Mouse (Mus musculus) heart, embryonic 14.5 days (tissue): ENCODE measurements at regions not wholly inside any gene's neighbourhood (a gene's known extent, or its start where the extent isn't known, plus 50 kb on each side); places are given as distances from the start of the nearest gene placed in this dataset.

Source experiments
- ATAC-seq: fragments of 200-750 bp; cut with Nextera tagmentation; 2 replicates; pipeline ENCODE4 v1.8.0; 2017; ENCODE audit warnings: low read depth, moderate TSS enrichment; ENCODE audit not compliant: insufficient number of reproducible peaks, insufficient read depth, low FRiP score
- H3K27ac ChIP-seq, 2 experiments: fragments of 200-500 bp in 1 of 2; fragments of 300-500 bp in 1 of 2; sonication (generic) in 1 of 2; replicated peaks in 1 of 2; 2 replicates each; pipeline ENCODE4 v1.5.1; 2012 to 2014; ENCODE audit warnings: low read depth in 2 of 2, low read length in 2 of 2, control low read depth in 1 of 2, mild to moderate bottlenecking in 1 of 2, mixed read lengths in 1 of 2; ENCODE audit not compliant: control insufficient read depth in 1 of 2, insufficient read depth in 1 of 2
- H3K27me3 ChIP-seq: fragments of 300-500 bp; sonication (generic); 2 replicates; pipeline ENCODE4 v1.6.1; 2014; ENCODE audit warnings: mild to moderate bottlenecking, low read length, control low read depth; ENCODE audit not compliant: control insufficient read depth, insufficient read depth
- H3K36me3 ChIP-seq: fragments of 300-500 bp; sonication (generic); 2 replicates; pipeline ENCODE4 v1.6.1; 2014; ENCODE audit warnings: mild to moderate bottlenecking, control low read depth, low read length, mixed read lengths; ENCODE audit not compliant: control insufficient read depth, insufficient read depth
- H3K4me1 ChIP-seq, 2 experiments: fragments of 200-500 bp in 1 of 2; fragments of 300-500 bp in 1 of 2; sonication (generic) in 1 of 2; 2 replicates each; pipeline ENCODE4 v1.6.1; 2012 to 2014; ENCODE audit warnings: low read length in 2 of 2, control low read depth in 1 of 2, mixed read lengths in 1 of 2; ENCODE audit not compliant: control insufficient read depth in 2 of 2, insufficient read depth in 2 of 2
- H3K4me2 ChIP-seq: fragments of 300-500 bp; sonication (generic); 2 replicates; pipeline ENCODE4 v1.6.1; 2014; ENCODE audit warnings: mild to moderate bottlenecking, low read length
- H3K4me3 ChIP-seq, 2 experiments: fragments of 200-500 bp in 1 of 2; fragments of 300-500 bp in 1 of 2; sonication (generic) in 1 of 2; 2 replicates each; pipeline ENCODE4 v1.5.1; 2012 to 2014; ENCODE audit warnings: low read length in 2 of 2, mild to moderate bottlenecking in 2 of 2, control low read depth in 1 of 2, low read depth in 1 of 2, moderate library complexity in 1 of 2; ENCODE audit not compliant: control insufficient read depth in 1 of 2, insufficient read depth in 1 of 2
- H3K9ac ChIP-seq: fragments of 300-500 bp; sonication (generic); 2 replicates; pipeline ENCODE4 v1.6.1; 2014; ENCODE audit warnings: mild to moderate bottlenecking, low read length
- H3K9me3 ChIP-seq: fragments of 300-500 bp; sonication (generic); 2 replicates; pipeline ENCODE4 v1.6.1; 2016; ENCODE audit warnings: low read length, control low read depth; ENCODE audit not compliant: control insufficient read depth
- WGBS: fragments of 180-500 bp; shearing (Covaris S2); extraction: QIAGEN DNeasy Blood & Tissue Kit; methylation state at CpG from one replicate; pipeline ENCODE4 v1.1.7; 2014; 5-methylcytosine and 5-hydroxymethylcytosine counted together

DNA sequence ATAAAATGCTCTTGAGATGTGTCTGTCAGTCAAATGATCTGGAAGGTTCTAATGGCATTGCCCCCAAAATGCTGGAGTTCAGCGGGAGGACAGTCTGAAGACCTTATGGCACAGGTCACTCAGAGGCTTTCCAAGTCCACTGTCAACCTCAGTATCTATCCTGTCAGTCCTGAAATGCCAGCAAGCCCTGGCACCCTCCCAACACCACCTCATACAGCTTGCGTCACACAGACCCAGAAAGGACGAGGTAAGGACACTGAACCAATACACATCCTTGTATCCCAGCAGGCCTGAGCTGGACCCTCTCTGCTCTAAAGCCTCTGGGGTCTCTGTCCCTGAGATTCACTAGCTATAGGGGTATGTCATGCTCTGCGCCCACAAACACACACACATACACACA lies 176.6 kb downstream of the Setd4 start:
- no peak for ATAC-seq
- WGBS: 67% methylated on average over 4 of the region's 4 CpGs
- no peak overlapping the region for H3K4me2 ChIP-seq
- H3K4me1 ChIP-seq: peaks cover 10% of the 10 kb centered on the region in 2 experiments
- no peak overlapping the region for H3K9ac ChIP-seq
- no peak overlapping the region for H3K4me3 ChIP-seq
- no peaks in the 10 kb centered on the region for H3K9me3 ChIP-seq
- no peaks in the 10 kb centered on the region for H3K36me3 ChIP-seq
- no peak overlapping the region for H3K27ac ChIP-seq
- peaks cover 5% of the 10 kb centered on the region; the same call in 1 of the 2 replicates for H3K27me3 ChIP-seq

DNA sequence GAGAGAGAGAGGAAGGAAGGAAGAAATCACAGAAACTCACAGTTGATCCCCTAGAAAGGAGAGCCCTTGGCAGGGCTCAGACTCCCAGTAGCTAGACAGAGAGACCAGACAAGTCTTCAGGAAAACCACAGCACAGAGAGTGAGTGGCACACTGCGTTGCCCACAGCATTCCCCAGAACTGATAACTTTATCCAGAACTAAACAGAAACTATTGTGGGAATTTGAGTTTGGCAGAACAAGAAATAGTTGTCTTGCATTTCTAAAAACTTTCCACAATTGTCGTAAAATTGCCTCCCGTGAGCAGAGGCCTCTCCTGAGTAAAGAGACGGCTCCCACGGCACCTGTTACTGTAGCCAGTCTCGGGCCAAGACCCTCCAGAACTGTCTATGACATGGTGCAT lies 178.1 kb downstream of the Setd4 start:
- Histone ChIP-seq H3K4me3 (no peak overlapping the region), H3K27me3 (peaks cover 8% of the 10 kb centered on the region; the same call in 1 of the 2 replicates), H3K4me2 (no peak overlapping the region), H3K27ac (no peak overlapping the region), H3K4me1 (peaks cover 10 to 11% of the 10 kb centered on the region in 2 experiments), H3K9me3 (no peaks in the 10 kb centered on the region), H3K36me3 (no peaks in the 10 kb centered on the region), H3K9ac (no peak overlapping the region)
- no peak for ATAC-seq
- 67% methylated on average over 6 of the region's 6 CpGs for WGBS

- H3K36me3 ChIP-seq: no peaks in the 10 kb centered on the region
- peak overlapping the region; percentile 58 for H3K4me2 ChIP-seq
- ATAC-seq: no peak
- H3K4me1 ChIP-seq: peaks cover 10 to 11% of the 10 kb centered on the region in 2 experiments
- H3K27ac ChIP-seq: no peak overlapping the region
- H3K9me3 ChIP-seq: no peaks in the 10 kb centered on the region
- WGBS: 9% methylated on average over 13 of the region's 13 CpGs
- H3K9ac ChIP-seq: no peak overlapping the region
- peak overlapping the region; percentile 21 to 22; a peak in 3 of 4 replicates for H3K4me3 ChIP-seq
- peaks cover 3% of the 10 kb centered on the region; the same call in 1 of the 2 replicates for H3K27me3 ChIP-seq
These were observed 180.7 kb downstream of the Setd4 start for GRCm38 (mm10) chr16:93423174-93423573.

DNA sequence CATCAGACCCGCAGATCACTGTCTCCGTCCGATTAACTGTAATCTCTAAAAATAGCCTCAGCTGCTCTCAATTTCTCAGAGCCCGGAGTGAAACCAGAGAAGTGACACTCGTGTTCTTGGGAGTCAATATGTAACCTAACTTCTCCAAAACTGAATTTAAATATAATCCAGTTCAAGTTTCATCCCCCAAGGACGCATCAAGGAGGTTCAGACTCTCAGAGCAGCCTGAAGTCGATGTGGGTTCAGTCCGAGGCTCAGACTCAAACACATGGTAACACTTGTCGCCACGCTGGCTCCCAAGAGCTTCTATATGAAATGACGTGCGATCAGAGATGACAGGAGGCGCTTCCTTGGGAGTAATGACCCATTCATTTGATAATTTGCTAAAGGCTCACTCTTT lies 181.6 kb downstream of the Setd4 start:
- no peak overlapping the region for H3K4me3 ChIP-seq
- H3K4me1 ChIP-seq: peaks cover 10 to 11% of the 10 kb centered on the region in 2 experiments
- no peak overlapping the region for H3K27ac ChIP-seq
- H3K4me2 ChIP-seq: no peak overlapping the region
- H3K27me3 ChIP-seq: peaks cover 3% of the 10 kb centered on the region; the same call in 1 of the 2 replicates
- ATAC-seq: no peak
- no peak overlapping the region for H3K9ac ChIP-seq
- no peaks in the 10 kb centered on the region for H3K9me3 ChIP-seq
- 59% methylated on average over 13 of the region's 13 CpGs for WGBS
- H3K36me3 ChIP-seq: no peaks in the 10 kb centered on the region

DNA sequence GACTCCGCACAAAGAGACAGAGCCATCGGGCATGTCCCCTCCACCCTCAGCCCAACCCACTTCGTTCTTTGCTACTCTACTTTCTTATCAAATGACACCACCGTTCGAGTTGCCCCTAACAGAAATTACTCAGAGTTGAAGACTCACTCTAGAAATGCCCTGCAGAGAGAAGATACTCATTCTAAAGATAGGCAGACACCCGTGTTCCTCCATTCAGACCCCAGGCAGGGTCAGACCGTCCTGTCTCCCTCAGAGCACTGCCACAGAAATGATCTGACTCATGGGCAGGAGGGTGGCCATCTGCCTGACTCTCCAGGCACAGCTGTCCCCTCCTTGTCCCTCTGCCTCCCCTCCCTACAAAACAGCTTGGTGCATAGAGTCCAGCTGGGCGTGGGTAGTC lies 185.6 kb downstream of the Setd4 start:
- Histone ChIP-seq H3K9ac (no peak overlapping the region), H3K4me2 (no peak overlapping the region), H3K4me1 (peaks cover 9% of the 10 kb centered on the region in 2 experiments), H3K9me3 (no peaks in the 10 kb centered on the region), H3K27ac (no peak overlapping the region), H3K27me3 (peaks cover 3% of the 10 kb centered on the region; the same call in 1 of the 2 replicates), H3K36me3 (no peaks in the 10 kb centered on the region), H3K4me3 (no peak overlapping the region)
- ATAC-seq: no peak
- WGBS: 61% methylated on average over 8 of the region's 8 CpGs

DNA sequence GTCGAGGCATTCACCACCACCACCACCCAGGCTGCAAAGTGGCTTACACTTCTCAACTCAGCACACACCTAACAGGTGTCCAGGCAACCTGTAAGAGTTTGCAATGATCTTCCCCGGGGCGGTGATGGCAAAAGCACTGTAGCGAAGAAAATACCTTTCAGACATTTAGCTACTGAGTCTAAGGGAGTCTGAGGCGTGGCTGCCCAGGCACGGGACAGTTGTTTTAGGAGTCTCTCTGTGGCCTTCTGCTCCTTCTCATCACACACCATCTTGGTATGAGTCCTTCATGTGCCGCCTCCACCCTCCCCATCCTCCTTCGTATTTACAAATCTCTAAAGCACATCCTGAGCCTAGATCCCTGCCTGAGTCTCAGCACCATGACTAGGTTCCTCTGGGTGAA lies 186.0 kb downstream of the Setd4 start:
- peaks cover 5% of the 10 kb centered on the region in 2 experiments for H3K4me1 ChIP-seq
- H3K4me2 ChIP-seq: no peak overlapping the region
- no peaks in the 10 kb centered on the region for H3K9me3 ChIP-seq
- peaks cover 3% of the 10 kb centered on the region; the same call in 1 of the 2 replicates for H3K27me3 ChIP-seq
- ATAC-seq: no peak
- H3K9ac ChIP-seq: no peak overlapping the region
- H3K27ac ChIP-seq: no peak overlapping the region
- 85% methylated on average over 8 of the region's 8 CpGs for whole genome bisulfite sequencing
- no peak overlapping the region for H3K4me3 ChIP-seq
- no peaks in the 10 kb centered on the region for H3K36me3 ChIP-seq

DNA sequence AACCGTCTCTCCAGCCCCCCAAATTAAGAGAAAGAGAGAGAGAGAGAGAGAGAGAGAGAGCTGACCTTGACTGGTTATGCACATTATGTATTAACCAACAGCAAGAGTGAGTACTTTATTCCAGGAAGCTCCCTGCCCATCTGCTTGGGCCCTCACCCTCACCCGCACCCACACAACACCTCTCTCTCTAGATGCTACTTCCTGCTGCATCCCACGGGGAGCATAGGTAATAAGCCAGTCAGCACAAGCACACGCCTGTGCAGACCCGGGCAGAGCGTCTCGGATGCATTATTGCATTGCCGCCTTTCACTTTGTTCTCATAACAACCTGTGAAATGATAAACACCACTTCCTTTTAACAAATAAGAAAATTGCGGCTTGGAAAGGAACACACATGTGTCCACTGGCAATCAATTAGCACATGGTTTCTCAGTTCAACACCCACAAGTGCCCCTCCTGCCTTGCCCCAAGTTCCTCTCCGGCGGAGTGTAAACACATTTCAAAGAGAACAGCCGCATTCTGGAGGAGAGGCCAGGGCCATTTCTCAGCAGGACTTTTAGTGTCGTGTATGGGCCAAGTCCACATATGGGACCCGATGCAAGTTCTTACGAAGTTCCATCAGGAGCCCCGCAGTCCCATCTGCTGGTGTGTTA lies 211.7 kb downstream of the Setd4 start:
- 74% methylated on average over 16 of the region's 16 CpGs for WGBS
- H3K36me3 ChIP-seq: no peaks in the 10 kb centered on the region
- 0 out of 2 replicates have a peak, but pooled peaks cover 2% of the 10 kb centered on the region for H3K9me3 ChIP-seq
- peaks cover 0 to 3% of the 10 kb centered on the region in 2 experiments; a peak in 1 of 4 replicates for H3K4me1 ChIP-seq
- no peak overlapping the region for H3K27ac ChIP-seq
- no peak overlapping the region for H3K9ac ChIP-seq
- no peak overlapping the region for H3K4me3 ChIP-seq
- ATAC-seq: no peak
- H3K4me2 ChIP-seq: no peak overlapping the region
- 0 out of 2 replicates have a peak, but pooled peaks cover 7% of the 10 kb centered on the region for H3K27me3 ChIP-seq
